Mouse (Mus musculus) kidney, postnatal 4 days (tissue): ENCODE results near the gene Gm20388.

Experiments used
- DNase-seq, 2 experiments: peaks; one replicate each; pipeline ENCODE4 v3.0.0; 2021; ENCODE audit warnings: mixed read lengths in 2 of 2

Gene Gm20388

GRCm38 (mm10) chr8:120298601-120299532 lies 388.2 kb downstream of the Gm20388 start:
- peak; percentile 49 to 58 for DNase-seq

- DNase-seq, result peak; percentile 84 to 85
Observed at GRCm38 (mm10) chr8:120300601-120301141, 390.0 kb downstream of the Gm20388 start.

- no peak for DNase-seq
Observed at GRCm38 (mm10) chr8:120302941-120303675, 392.5 kb downstream of the Gm20388 start.

GRCm38 (mm10) chr8:120304097-120304496 lies 393.5 kb downstream of the Gm20388 start:
- DNase-seq, result no peak

- no peak for DNase-seq
Observed at GRCm38 (mm10) chr8:120305800-120306385, 395.3 kb downstream of the Gm20388 start.

GRCm38 (mm10) chr8:120307103-120307502 lies 396.5 kb downstream of the Gm20388 start:
- peak in 1 of 2 experiments; percentile 57 for DNase-seq

GRCm38 (mm10) chr8:120307528-120307927 lies 396.9 kb downstream of the Gm20388 start:
- DNase-seq, result no peak

GRCm38 (mm10) chr8:120308131-120308530 lies 397.5 kb downstream of the Gm20388 start:
- no peak for DNase-seq

- DNase-seq, result no peak
Observed at GRCm38 (mm10) chr8:120308553-120308952, 397.9 kb downstream of the Gm20388 start.

- no peak for DNase-seq
Observed at GRCm38 (mm10) chr8:120309326-120309725, 398.7 kb downstream of the Gm20388 start.

- no peak for DNase-seq
Observed at GRCm38 (mm10) chr8:120310063-120310462, 399.4 kb downstream of the Gm20388 start.

- no peak for DNase-seq
Observed at GRCm38 (mm10) chr8:120312452-120312851, 401.8 kb downstream of the Gm20388 start.

GRCm38 (mm10) chr8:120313674-120314073 lies 403.0 kb downstream of the Gm20388 start:
- DNase-seq, result no peak

- DNase-seq, result no peak
Observed at GRCm38 (mm10) chr8:120314932-120315331, 404.3 kb downstream of the Gm20388 start.

GRCm38 (mm10) chr8:120315644-120316043 lies 405.0 kb downstream of the Gm20388 start:
- peak in 1 of 2 experiments; percentile 42 for DNase-seq

- DNase-seq, result no peak
Observed at GRCm38 (mm10) chr8:120316707-120317106, 406.1 kb downstream of the Gm20388 start.

- no peak for DNase-seq
Observed at GRCm38 (mm10) chr8:120317118-120317824, 406.6 kb downstream of the Gm20388 start.

- no peak for DNase-seq
Observed at GRCm38 (mm10) chr8:120318476-120318991, 407.9 kb downstream of the Gm20388 start.

- peak; percentile 84 to 87 for DNase-seq
Observed at GRCm38 (mm10) chr8:120319449-120319848, 408.8 kb downstream of the Gm20388 start.

- DNase-seq, result no peak
Observed at GRCm38 (mm10) chr8:120320146-120320545, 409.5 kb downstream of the Gm20388 start.

GRCm38 (mm10) chr8:120321724-120322123 lies 411.1 kb downstream of the Gm20388 start:
- peak; percentile 55 to 59 for DNase-seq

GRCm38 (mm10) chr8:120322956-120323448 lies 412.4 kb downstream of the Gm20388 start:
- DNase-seq, result peak; percentile 75 to 82
